Mouse (Mus musculus): ENCODE results near the gene Hist1h2be.

DNA sequence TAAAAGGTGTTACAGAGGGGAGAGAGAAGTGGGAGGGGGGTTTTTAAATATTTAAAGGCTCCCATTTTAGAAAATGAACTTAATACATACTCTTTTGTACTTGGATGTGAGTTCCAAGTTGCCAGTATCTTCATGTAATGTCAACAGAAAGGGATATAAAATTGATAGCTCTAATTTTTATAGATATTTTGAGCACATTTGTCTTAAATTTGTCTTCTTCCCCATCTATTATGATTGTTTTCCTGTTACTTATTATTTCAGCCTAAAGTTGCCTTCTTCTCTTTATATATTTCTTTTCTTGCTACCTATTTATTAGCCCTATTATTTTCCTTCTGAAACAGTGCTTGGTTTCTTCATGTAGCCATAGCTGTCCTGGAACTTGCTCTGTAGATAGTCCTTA, 68.0 kb downstream of the Hist1h2be start, which contains the start of gene Hist1h1d:
- TF ChIP-seq POLR2A (IDR thresholded peaks at IDR 0.05; ENCODE audit: borderline replicate concordance, low read depth, low read length) (no peak), CTCF (IDR thresholded peaks at IDR 0.05; ENCODE audit: low read depth, low read length) (no peak)
